Mouse (Mus musculus): ENCODE data around the gene Fam13a.
A peak's percentile ranks its signal among the peaks of the same experiment; 100 is the strongest.

Fam13a gene

DNA sequence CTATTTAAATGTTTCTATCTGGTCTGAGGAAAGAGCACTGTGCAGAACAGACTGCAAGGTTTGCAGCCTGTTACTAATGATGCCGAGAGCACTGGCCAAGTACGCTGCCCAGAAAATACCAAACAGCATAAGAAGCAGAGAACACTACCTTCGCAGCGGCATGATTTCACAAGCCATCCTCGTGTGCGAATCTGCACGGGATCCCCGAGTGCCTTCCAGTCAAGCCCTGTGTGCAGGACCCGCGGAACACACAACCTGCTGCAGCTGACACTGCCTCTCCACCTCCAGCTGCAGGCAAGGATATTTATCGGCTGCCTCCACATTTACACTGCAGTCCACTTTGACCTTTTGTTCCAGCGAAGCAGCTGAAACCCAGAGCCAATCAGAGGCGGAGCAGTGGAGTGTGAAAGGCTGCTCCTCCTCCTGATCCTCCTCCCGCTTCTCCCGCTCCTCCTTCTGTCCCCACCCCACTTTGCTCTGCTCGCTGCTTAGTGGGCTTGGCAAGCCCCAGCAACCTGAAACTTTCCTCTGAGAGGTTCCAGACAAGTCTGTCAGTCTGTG, at the start of gene Fam13a:
Gene Fam13a (minus strand): TSS at position 386 of the 561 bp plus-strand sequence.
- DNase-seq: peak; percentile 43 to 65

DNA sequence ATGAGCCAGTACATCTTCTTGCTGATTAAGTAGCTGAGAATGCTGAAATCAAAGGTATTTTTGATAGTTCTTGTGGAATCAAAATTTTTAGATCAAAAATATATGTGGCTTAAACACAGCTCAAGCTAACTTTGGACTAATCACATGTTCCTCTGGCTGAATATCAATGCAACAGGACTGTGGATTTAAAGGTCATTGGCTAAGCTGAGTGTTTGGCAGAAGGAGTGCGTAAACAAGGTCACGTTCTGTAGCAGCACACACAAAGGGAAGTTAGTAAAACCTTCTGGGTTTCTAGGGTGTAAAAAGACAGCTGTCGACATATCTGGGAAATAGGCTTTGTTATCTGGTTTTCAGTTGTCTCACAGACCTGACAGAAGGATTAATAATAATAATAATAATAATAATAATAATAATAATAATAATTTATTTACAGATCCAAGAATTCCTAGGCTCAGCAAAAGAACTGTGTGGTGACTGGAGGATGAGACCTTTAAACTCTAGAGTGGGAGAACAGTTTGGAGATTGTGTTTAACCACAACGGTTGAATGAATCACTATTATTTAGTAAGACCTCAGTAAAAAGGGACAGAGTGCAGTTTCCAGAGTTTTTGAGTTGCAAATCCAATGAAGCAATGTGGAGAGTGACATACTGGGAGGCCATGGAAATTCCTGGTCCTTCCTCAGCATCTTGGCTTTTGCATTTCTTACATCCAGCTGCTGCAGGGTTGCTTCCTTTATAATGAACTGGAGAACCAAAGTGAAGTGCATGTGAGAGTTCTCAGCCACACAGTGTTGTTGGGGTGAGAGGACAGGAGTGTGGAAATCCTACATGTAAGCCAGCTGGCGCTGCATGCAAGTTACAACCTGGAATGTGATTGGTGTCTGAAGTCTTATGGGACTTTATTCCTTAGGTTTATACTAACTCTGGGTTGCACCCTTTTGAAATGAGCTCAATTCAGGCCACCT, 48.0 kb upstream of the Fam13a start:
- no peak for DNase-seq

DNA sequence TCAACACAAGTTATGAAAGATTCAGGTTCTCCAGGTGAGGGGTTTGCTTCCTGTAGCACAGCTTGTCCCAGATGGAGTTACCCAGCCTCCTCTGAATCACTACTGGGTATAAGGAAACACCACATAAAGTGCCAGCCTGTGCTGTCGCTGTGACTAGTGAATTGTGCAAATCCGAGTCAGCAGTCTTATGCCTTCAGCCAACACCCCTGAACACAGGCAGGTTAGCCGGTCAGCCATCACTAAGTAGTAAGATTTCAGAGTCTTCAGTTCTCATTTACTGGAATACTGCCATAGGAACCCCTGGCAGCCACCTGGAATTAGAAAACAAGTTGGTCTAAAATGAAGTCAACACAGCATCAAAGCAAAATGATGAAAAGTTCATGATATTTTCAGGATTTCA, 47.3 kb upstream of the Fam13a start:
- no peak for DNase-seq

DNA sequence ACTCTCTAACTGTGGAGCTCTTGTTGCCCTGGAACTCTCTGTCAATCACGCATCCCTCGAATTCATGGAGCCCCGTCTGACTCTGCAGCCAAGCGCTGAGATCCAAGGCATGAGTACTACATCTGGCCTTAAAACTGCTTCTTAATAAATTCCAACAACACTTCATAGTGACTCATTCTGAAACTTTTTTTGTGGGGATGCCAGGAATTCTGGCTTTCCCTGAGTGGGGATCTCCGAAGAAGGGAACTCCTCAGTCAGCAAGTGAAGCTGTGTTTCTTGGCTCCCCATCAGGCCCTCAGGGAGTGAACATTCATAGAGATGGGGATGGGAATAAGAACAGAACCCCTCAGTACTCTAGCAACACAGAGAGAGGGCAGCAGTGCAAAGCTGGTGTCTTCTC, 43.8 kb upstream of the Fam13a start:
- no peak for DNase-seq

DNA sequence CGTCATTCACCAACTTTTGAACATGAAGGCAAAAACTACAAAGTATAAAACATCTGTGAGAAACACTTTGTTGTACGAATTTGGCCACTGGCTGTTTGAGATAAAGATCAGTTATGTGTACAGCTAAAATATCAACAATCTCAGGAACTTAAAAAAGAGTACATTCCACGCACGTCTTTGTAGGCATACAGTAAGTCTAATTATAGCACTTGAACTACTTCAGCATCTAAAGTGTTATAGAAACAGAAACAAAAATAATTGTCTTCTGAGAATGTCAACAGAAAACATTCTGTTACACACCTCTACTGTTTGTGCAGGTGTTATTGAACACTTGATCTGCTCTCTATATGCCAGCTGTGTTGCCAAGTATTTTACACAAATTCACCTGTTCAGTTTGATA, 40.1 kb upstream of the Fam13a start:
- DNase-seq: no peak

DNA sequence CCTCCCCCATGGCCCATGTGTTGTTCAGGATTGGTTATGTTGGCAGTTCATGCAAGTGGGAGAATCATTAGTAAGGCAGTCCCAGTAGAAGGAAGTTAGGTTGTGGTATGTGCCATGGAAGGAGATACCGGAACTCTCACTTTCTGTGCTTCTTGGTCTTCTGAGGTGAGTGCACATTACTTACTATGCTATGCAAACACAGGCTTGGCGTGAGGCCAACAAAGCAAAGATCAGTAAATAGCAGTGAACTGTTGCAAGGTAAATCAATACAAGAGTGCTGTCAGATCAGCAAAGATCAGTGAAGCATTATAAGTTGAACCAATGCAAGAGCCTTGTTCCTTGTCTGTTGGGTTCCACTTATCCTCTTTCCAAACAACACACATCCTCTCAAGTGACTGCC, 28.9 kb upstream of the Fam13a start:
- DNase-seq: no peak

DNA sequence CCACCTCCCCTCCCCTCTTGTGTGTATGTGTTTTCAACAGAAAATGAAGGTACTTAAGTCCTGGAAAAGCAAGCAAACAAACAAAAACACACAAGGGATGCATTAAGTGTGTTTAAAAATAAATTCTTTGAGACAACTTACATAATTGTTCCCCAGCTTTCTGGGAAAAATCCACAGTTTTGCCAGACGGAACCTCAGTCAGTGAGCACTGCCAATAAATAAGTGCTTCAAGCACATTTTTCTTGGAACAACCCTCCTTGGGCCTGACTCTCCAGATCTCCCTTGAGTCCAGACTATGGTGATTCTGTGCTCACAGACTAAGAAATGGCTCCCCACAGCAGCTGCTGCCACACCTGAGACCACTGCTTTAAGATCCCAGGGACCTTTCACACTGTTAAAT, 15.4 kb upstream of the Fam13a start:
- no peak for DNase-seq

DNA sequence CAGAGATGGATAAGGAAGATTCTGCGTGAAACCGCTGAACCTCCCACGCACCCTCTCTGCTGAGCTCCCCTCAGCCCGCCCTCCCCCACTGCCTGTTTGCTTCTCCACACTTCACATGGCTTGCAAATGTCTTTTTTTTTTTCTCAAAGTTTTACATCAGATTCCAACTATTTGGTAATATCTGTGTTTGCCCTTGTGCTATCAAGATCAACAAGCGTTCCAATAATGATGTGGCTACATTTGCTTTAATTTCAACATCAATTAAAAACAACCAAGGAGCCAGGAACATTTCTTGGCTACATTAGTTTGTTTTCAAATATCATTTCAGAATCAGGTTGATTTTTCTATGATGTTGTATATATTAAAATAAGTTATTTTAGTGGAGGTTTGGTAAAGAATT, 8.4 kb upstream of the Fam13a start:
- DNase-seq: no peak

DNA sequence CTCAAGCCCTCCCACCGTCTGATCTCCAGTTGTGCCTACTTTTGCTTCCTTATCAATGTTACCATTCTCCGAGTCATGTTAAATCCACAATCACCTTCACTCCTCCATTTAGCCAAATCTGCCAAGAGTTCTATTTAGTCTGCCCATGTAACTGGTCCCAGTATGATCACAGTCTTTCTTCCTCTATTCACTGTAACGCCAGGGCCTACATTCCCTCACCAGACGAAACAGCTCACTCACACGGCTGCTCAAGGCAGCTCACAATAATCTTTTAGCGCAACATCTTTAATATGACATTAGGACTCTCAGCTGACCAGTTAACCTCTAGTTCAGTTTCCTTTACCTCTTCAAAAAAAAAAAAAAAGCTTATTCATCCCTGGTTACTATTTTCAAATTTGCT, 7.2 kb upstream of the Fam13a start:
- no peak for DNase-seq

DNA sequence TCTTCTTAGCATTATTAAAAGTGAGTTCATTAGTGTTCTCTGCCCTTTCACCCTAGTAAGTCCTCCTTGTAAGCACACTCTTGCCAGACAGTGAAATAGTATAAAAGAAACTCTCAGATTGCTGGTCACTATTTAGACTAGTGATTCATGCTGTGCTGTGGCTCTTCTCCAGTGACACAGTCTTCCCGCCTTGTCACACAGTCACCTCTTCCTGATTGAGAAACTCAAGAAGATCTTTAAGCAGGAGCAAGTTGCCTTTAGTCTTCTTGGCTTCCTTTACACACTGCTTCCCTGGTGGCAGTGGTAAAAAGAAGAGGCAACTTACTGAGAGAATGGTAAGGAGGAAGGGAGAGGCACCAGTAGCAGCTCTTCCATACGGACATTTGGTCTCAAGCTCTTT, 6.3 kb upstream of the Fam13a start:
- DNase-seq: no peak

DNA sequence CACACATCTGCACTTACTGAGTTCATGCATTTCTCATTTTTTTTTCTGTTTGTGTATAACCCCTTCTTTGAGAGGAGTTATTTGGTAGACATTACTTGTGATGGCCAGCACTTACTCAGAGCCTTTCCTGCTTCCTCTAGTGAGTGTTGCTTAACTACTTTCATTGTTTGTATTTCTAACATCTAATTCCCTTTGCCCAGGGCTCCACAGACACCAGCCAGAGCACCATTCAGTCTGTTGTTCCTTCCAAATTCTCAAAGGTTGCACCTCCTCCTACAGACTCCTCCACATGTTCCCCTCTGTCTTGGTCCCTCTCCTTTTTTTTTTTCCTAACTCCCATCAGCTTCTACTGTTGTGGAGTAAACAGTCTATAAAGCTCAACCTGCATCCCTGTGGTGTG, 5.7 kb upstream of the Fam13a start:
- DNase-seq: no peak

DNA sequence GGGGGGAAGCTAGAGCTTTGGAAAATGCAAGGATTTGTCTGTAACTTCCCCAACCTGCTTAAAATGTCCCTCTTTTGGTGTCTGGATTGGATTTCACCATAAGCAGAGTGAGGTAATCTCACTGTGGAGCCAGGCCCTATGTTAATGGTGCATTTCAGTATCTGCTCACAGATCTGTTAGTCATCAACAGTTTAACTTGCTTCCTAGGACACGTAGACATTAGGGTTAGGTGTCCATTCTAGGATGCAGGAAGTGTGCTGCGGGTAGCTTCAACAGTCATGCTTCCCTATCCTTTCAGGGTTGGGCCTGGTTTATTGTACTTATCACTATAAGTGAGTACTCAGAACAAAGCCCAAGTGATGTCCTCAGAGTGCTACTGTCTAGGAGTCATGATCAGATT, 4.5 kb upstream of the Fam13a start:
- DNase-seq: no peak

DNA sequence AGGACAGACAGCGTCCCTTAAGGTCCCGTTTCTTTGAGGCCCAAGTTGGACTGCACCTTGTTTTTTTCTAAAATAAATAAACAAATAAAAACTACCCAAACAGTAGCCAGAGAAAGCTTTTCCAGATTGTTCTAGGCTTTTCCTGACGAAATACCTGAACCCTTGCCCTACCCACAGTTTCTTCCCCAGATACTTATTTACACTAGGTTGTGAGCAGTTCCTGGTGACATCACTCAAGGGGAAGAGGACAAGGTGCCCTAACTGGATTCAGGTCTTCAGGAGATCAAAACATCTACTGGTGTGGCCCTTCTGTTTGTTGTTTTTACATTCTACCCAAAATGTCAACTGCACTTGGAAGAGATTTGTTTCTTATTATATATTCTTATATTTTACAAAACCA, 457 bp upstream of the Fam13a start:
- DNase-seq: no peak

DNA sequence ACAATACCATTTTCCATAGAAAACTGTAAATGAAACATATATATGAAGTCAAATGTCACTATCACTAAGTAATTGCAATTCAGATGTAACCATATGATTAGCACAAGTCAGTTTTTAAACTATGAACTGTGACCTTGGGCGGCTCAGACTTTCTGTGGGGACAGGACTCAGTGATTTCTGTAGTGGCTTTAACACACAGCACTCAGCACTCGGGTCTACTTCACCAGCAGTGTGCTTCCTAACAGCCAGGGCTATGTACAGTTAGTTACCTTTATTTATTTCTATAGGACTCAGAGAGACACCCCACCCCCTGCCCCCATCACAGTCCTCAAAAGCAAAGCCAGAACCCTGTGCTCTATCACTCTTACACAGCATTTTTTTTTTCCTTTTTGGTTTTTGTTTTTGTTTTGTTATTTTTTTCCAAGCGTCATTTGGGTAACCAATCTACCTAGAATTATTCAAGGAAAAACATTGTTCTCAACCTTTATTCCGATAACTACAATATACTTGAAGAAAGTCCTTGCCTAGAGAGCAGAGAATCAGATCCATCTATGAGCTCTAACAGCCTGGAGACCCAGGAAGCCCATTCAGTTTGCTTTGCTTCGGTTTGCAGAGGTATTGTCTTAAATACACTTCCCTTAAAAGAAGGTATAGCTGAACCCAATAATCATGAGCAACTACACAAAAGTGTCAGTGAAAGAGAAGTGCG, 740 bp downstream of the Fam13a start:
- no peak for DNase-seq

DNA sequence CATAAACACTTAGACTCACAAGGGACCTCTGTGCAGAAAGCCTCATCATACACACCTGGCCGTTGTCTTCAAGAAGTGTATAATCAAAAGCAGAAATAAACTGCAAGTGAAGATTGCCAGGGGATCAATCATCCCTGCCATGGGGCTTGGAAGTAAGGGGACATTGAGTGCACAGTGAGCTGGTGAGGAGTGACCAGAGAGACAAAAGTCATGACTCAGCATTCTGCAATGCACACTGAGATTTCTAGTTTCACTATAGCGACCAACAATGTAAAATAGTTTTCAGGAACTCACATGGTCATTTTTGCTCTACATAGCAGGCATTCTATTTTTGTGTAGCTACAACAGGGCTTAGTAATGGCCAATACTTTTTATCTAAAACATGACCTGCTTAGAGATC, 1.7 kb downstream of the Fam13a start:
- DNase-seq: no peak

DNA sequence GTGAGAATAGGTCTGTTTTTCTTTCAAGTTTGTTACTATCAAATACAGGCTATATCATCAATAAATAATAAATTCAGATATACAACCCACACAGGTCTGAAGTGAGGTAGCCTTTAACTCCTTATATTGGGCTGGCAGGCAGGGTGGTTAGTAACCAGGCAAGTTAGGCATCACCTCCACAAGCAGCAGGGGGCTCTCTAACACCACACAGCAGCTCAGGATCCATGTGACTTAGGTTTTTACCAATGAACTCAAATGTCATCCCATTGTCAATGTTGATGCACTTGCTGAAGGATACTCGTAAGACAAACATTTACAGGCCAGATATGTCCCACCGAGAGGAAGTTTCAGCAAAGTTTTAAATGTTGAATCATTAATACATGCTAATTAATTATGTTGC, 4.0 kb downstream of the Fam13a start:
- DNase-seq: peak; percentile 29 to 37

DNA sequence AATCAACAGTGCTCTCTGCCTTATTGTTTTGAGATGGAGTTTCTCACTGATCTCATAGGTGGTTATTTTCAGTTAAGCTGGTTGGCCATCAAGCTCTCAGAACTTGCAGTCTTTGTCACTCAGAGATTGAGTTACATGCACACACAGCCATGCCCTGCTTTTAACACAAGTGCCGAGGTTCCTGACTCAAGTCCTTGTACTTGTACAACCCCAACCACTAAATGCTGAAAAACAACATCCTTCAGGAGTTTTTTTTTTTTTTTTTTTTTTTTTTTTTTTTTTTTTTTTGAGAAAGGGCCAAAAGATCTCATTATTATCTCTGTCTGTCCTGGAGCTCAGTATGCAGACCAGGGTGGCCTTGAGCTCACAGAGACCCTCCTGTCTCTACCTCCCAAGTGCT, 4.5 kb downstream of the Fam13a start:
- DNase-seq: no peak

DNA sequence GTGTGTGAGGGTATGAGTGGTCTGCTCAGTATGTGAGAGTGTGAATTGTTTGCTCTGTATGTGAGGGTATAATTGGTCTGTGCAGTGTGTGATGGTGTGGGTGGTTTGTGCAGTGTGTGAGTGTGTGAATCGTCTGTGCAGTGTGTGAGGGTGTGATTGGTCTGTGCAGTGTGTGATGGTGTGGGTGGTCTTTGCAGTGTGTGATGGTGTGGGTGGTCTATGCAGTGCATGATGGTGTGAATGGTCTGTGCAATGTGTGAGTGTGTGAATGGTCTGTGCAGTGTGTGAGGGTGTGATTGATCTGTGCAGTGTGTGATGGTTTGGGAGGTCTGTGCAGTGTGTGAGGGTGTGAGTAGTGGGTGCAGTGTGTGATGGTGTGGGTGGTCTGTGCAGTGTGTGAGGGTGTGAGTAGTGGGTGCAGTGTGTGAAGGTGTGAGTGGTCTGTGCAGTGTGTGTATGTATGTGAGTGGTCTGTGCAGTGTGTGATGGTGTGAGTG, 8.0 kb downstream of the Fam13a start:
- no peak for DNase-seq

DNA sequence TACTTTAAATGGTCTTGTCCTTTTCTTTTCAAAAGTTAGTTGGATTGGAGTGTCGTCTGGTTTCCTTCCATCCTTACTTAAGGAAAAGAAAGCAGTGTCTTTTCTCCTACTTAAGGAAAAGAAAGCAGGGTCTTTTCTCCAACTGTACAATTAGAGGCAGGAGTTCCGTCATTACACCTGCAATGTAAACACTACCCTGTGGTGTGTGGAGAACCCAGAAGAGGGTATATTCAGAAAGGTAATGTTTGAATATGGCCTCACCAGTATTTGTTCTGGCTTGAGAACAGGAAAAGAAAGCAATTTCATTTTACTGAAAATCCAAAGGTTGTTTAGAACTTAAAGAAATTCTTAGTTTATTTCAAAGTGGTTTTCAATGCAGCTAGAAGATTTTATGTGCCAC, 9.6 kb downstream of the Fam13a start:
- DNase-seq: no peak

DNA sequence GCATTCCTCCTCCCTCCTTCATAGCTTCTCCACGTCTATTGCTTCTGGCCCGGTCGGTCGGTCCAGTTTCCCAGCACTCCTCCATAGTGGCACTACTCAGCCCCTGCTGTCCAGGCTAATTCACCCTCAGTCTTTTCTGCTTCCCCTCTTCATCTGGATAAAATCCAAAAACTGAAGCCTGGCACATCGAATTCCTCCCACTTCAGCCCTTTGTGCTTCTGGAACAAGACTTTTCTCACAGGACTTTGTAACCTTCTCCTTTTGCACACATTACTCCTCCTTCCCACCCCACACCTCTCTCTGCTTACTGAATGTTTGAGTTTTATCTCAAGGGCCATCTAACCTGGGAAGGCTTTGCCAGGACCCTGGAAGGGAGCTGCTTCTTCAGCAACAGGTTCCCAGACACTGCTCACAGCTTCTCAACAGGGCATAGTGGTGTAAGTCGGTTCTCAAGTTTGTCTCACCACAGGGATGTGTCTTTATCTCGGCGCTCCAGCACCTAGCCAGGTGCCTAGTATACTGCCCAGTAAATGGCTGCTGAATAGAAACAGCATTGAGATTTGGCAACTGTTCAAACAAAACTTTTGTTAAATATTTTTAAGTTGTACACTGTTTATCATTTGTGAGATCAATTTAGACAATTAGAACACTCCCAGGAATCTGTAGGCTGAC, 10.1 kb downstream of the Fam13a start:
- DNase-seq: no peak

DNA sequence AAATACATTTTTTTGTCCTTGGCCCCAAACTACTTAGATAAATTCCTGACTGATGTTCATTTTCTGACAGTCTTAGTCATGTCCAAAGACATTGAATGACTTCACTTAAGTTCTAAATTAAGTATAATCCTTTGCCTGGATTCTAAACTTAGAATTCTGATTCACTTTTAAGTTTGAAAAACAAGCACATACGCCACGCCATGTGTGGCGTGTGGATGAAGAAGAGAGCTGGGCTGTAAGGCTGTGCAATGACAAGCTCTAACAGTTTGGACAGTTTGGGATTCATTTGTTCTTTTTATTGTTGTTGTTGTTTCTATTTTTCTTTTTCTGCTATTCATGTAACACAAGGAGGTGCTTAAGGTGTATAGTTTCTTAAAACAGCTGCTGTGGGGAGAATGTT, 13.6 kb downstream of the Fam13a start:
- no peak for DNase-seq

DNA sequence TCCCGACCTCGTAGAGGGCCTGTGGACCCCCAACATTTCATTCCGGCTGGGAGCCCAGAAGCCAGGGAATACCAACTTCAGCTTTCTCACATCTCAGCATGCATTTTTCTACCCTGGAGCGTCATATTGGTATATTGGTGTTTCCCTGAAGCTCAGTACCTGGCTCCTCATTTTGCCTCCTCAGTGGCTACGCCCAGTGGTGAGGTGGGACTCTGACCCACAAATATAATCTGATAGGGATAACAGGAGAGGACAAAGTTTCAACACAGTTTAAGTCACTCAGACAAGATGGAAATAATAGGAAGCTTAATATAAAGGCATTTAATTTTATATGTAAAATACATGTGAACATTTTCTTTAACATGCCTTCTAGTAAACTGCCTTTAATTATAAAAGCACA, 19.7 kb downstream of the Fam13a start:
- no peak for DNase-seq

DNA sequence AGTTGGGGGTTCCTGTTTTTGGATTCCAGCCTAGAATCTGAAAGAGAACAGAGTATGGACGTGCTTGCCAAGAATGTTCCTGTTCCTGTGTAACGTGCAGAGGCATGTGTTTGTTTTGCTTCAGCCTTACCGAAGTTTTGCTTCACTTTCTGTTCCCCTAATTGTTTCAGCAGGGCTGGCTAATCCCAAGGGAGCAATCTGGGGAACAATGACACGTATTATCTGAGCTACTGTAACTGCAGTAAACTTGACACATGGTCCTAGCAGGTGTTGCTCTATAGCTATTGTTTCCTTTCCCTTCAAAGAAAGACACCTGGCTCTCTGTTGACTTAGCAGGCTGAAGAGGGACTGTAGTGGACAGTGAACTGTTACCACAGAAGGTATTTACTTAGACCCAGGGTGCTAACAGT, 25.3 kb downstream of the Fam13a start:
- no peak for DNase-seq

Data from thymus, postnatal 36 days (tissue).